Mouse (Mus musculus) left cerebral cortex, adult 8-10 months (tissue): ENCODE measurements at regions not wholly inside any gene's neighbourhood (a gene's known extent, or its start where the extent isn't known, plus 50 kb on each side); places are given as distances from the start of the nearest gene placed in this dataset.

ENCODE experiments used
- DNase-seq, 2 experiments: peaks; one replicate each; pipeline ENCODE4 v3.0.0; 2022; ENCODE audit warnings: low spot score in 2 of 2

- no peak for DNase-seq
Measured at GRCm38 (mm10) chr11:50547776-50548175, 54.1 kb upstream of the Adamts2 start.

- peak in 1 of 2 experiments; percentile 41 for DNase-seq
Measured at GRCm38 (mm10) chr11:50546456-50547144, 55.3 kb upstream of the Adamts2 start.

- no peak for DNase-seq
Measured at GRCm38 (mm10) chr11:50545421-50545820, 56.5 kb upstream of the Adamts2 start.

- no peak for DNase-seq
Measured at GRCm38 (mm10) chr11:50540136-50540535, 61.7 kb upstream of the Adamts2 start.

GRCm38 (mm10) chr11:50534266-50534665, 67.6 kb upstream of the Adamts2 start:
- DNase-seq, result no peak

GRCm38 (mm10) chr11:50527923-50528322, 74.0 kb upstream of the Adamts2 start:
- DNase-seq, result peak in 1 of 2 experiments; percentile 15

- DNase-seq, result peak in 1 of 2 experiments; percentile 11
Measured at GRCm38 (mm10) chr11:50520162-50520561, 81.7 kb upstream of the Adamts2 start.

GRCm38 (mm10) chr11:50507882-50508281, 77.0 kb upstream of the Rufy1 start:
- DNase-seq, result no peak

GRCm38 (mm10) chr11:50507498-50507824, 76.5 kb upstream of the Rufy1 start:
- DNase-seq, result no peak

- DNase-seq, result no peak
Measured at GRCm38 (mm10) chr11:50506820-50507497, 76.0 kb upstream of the Rufy1 start.

GRCm38 (mm10) chr11:50501352-50501751, 70.4 kb upstream of the Rufy1 start:
- DNase-seq, result no peak

- DNase-seq, result no peak
Measured at GRCm38 (mm10) chr11:50493123-50493476, 62.2 kb upstream of the Rufy1 start.

GRCm38 (mm10) chr11:50492399-50493122, 61.6 kb upstream of the Rufy1 start:
- DNase-seq, result no peak

- DNase-seq, result no peak
Measured at GRCm38 (mm10) chr11:50483821-50484220, 52.9 kb upstream of the Rufy1 start.

- DNase-seq, result no peak
Measured at GRCm38 (mm10) chr11:50483116-50483515, 52.2 kb upstream of the Rufy1 start.

- DNase-seq, result no peak
Measured at GRCm38 (mm10) chr11:50482607-50483006, 51.7 kb upstream of the Rufy1 start.
